Mouse (Mus musculus) intestine, embryonic 14.5 days (tissue): ENCODE results near the gene Tmsb10. TPM values are rescaled to one million over a fixed set of nuclear protein-coding genes. Genes with fewer than 3 reads are reported as not detected.
A peak's percentile ranks its signal among the peaks of the same experiment; 100 is the strongest.

Source experiments
- ATAC-seq: fragments of 200-750 bp; cut with Nextera tagmentation; replicated peaks from 2 replicates; pipeline ENCODE4 v1.8.0; 2017; ENCODE audit warnings: low read depth, moderate number of reproducible peaks, moderate TSS enrichment, moderate library complexity; ENCODE audit not compliant: low FRiP score, low TSS enrichment
- DNase-seq: peaks from one replicate; pipeline ENCODE4 v3.0.0-alpha.2; 2018; ENCODE audit warnings: low spot score
- H3K27ac ChIP-seq: fragments of 300-500 bp; sonication (generic); 2 replicates; pipeline ENCODE4 v1.5.1; 2014; ENCODE audit warnings: low read depth, mild to moderate bottlenecking, control low read depth
- H3K27me3 ChIP-seq: fragments of 300-500 bp; sonication (generic); replicated peaks from 2 replicates; pipeline ENCODE4 v1.6.1; 2014; ENCODE audit warnings: low read length, control low read depth; ENCODE audit not compliant: control insufficient read depth, insufficient read depth
- H3K36me3 ChIP-seq: fragments of 300-500 bp; sonication (generic); 2 replicates; pipeline ENCODE4 v1.6.1; 2014; ENCODE audit warnings: low read length, control low read depth; ENCODE audit not compliant: control insufficient read depth, insufficient read depth
- H3K4me1 ChIP-seq: fragments of 300-500 bp; sonication (generic); replicated peaks from 2 replicates; pipeline ENCODE4 v1.6.1; 2014; ENCODE audit warnings: low read length, control low read depth, mixed read lengths; ENCODE audit not compliant: control insufficient read depth, insufficient read depth
- H3K4me2 ChIP-seq: fragments of 300-500 bp; sonication (generic); 2 replicates; pipeline ENCODE4 v1.6.1; 2014; ENCODE audit warnings: low read length
- H3K4me3 ChIP-seq: fragments of 300-500 bp; sonication (generic); 2 replicates; pipeline ENCODE4 v1.5.1; 2014; ENCODE audit warnings: low read depth, low read length, control low read depth, mixed read lengths
- H3K9ac ChIP-seq: fragments of 300-500 bp; sonication (generic); 2 replicates; pipeline ENCODE4 v1.6.1; 2014; ENCODE audit warnings: mild to moderate bottlenecking, low read length
- H3K9me3 ChIP-seq: fragments of 300-500 bp; sonication (generic); 2 replicates; pipeline ENCODE4 v1.6.1; 2016; ENCODE audit warnings: low read length, control low read depth; ENCODE audit not compliant: control insufficient read depth
- WGBS: fragments of 180-500 bp; shearing (Covaris S2); extraction: QIAGEN DNeasy Blood & Tissue Kit; methylation state at CpG from one replicate; pipeline ENCODE4 v1.1.7; 2014; 5-methylcytosine and 5-hydroxymethylcytosine counted together
- polyA plus RNA-seq: library from polyadenylated mRNA; unstranded; fragments of >200 nt; fragmentation: Nextera tagmentation; extraction: Ambion mirVana; gene quantifications from 2 replicates; pipeline ENCODE4 v1.2.1, GENCODE M21; 2014

Tmsb10 gene
- polyA plus RNA-seq, 1 experiment from 2014 or later: 2,566 TPM

GRCm38 (mm10) chr6:72982506-72982905 is 24.0 kb upstream of the Tmsb10 start:
- Histone ChIP-seq H3K27ac (no peak overlapping the region), H3K4me1 (peaks cover 18% of the 10 kb centered on the region; the same call in 1 of the 2 replicates), H3K27me3 (no peaks in the 10 kb centered on the region), H3K4me3 (no peak overlapping the region), H3K36me3 (no peaks in the 10 kb centered on the region), H3K9me3 (no peaks in the 10 kb centered on the region), H3K9ac (no peak overlapping the region), H3K4me2 (no peak overlapping the region)
- no peak for DNase-seq
- WGBS: 86% methylated on average over 4 of the region's 4 CpGs
- no peak for ATAC-seq

GRCm38 (mm10) chr6:72981851-72982250 is 23.3 kb upstream of the Tmsb10 start:
- 56% methylated on average over 6 of the region's 6 CpGs for WGBS

GRCm38 (mm10) chr6:72981124-72981651 is 22.6 kb upstream of the Tmsb10 start:
- no peaks in the 10 kb centered on the region for H3K9me3 ChIP-seq
- H3K27me3 ChIP-seq: no peaks in the 10 kb centered on the region
- peak overlapping the region; percentile 64 for H3K27ac ChIP-seq
- no peak overlapping the region for H3K4me2 ChIP-seq
- DNase-seq (peak; percentile 67), ATAC-seq (peak; percentile 86)
- no peak overlapping the region for H3K4me3 ChIP-seq
- H3K4me1 ChIP-seq: peaks cover 18% of the 10 kb centered on the region; the same call in 1 of the 2 replicates
- H3K9ac ChIP-seq: no peak overlapping the region
- no peaks in the 10 kb centered on the region for H3K36me3 ChIP-seq
- 26% methylated on average over 9 of the region's 9 CpGs for WGBS

More at GRCm38 (mm10) chr6:72981851-72982250, 23.3 kb upstream of the Tmsb10 start:
- Histone ChIP-seq H3K4me2 (no peak overlapping the region), H3K36me3 (no peaks in the 10 kb centered on the region), H3K4me1 (peaks cover 18% of the 10 kb centered on the region; the same call in 1 of the 2 replicates), H3K27ac (peak overlapping the region; percentile 62), H3K4me3 (no peak overlapping the region), H3K9ac (no peak overlapping the region), H3K9me3 (no peaks in the 10 kb centered on the region), H3K27me3 (no peaks in the 10 kb centered on the region)
- ATAC-seq (no peak), DNase-seq (no peak)

- Histone ChIP-seq H3K27ac (no peak overlapping the region), H3K4me2 (no peak overlapping the region), H3K4me1 (peaks cover 14% of the 10 kb centered on the region; the same call in 1 of the 2 replicates), H3K27me3 (no peaks in the 10 kb centered on the region), H3K9ac (no peak overlapping the region), H3K9me3 (no peaks in the 10 kb centered on the region), H3K4me3 (no peak overlapping the region), H3K36me3 (no peaks in the 10 kb centered on the region)
- 88% methylated on average over 2 of the region's 2 CpGs for WGBS
- DNase-seq (no peak), ATAC-seq (no peak)
Observed at GRCm38 (mm10) chr6:72976866-72977265, 18.3 kb upstream of the Tmsb10 start.

- DNase-seq (no peak), ATAC-seq (no peak)
- Histone ChIP-seq H3K27me3 (no peaks in the 10 kb centered on the region), H3K9me3 (no peaks in the 10 kb centered on the region), H3K4me1 (no peaks in the 10 kb centered on the region), H3K4me3 (no peak overlapping the region), H3K4me2 (no peak overlapping the region), H3K9ac (no peak overlapping the region), H3K36me3 (no peaks in the 10 kb centered on the region), H3K27ac (no peak overlapping the region)
- 72% methylated on average over 3 of the region's 3 CpGs for WGBS
Observed at GRCm38 (mm10) chr6:72971074-72971473, 12.5 kb upstream of the Tmsb10 start.

GRCm38 (mm10) chr6:72969787-72970186 is 11.2 kb upstream of the Tmsb10 start:
- H3K9me3 ChIP-seq: no peaks in the 10 kb centered on the region
- no peak overlapping the region for H3K4me3 ChIP-seq
- H3K27ac ChIP-seq: no peak overlapping the region
- WGBS: 81% methylated on average over 3 of the region's 3 CpGs
- no peaks in the 10 kb centered on the region for H3K27me3 ChIP-seq
- no peak overlapping the region for H3K9ac ChIP-seq
- DNase-seq (no peak), ATAC-seq (no peak)
- H3K4me1 ChIP-seq: no peaks in the 10 kb centered on the region
- H3K36me3 ChIP-seq: no peaks in the 10 kb centered on the region
- H3K4me2 ChIP-seq: no peak overlapping the region

- H3K4me2 ChIP-seq: no peak overlapping the region
- ATAC-seq (no peak), DNase-seq (no peak)
- no peak overlapping the region for H3K4me3 ChIP-seq
- no peak overlapping the region for H3K27ac ChIP-seq
- no peaks in the 10 kb centered on the region for H3K9me3 ChIP-seq
- no peaks in the 10 kb centered on the region for H3K27me3 ChIP-seq
- peaks cover 8% of the 10 kb centered on the region; the same call in 1 of the 2 replicates for H3K4me1 ChIP-seq
- 86% methylated on average over 6 of the region's 6 CpGs for WGBS
- H3K36me3 ChIP-seq: no peaks in the 10 kb centered on the region
- no peak overlapping the region for H3K9ac ChIP-seq
Observed at GRCm38 (mm10) chr6:72965199-72965598, 6.7 kb upstream of the Tmsb10 start.

GRCm38 (mm10) chr6:72962281-72962741 is 3.8 kb upstream of the Tmsb10 start:
- Histone ChIP-seq H3K27ac (peak overlapping the region; percentile 39; the same call in 1 of the 2 replicates), H3K4me3 (no peak overlapping the region), H3K4me2 (no peak overlapping the region), H3K9me3 (no peaks in the 10 kb centered on the region), H3K4me1 (peaks cover 12% of the 10 kb centered on the region), H3K36me3 (no peaks in the 10 kb centered on the region), H3K9ac (no peak overlapping the region), H3K27me3 (no peaks in the 10 kb centered on the region)
- DNase-seq: no peak
- WGBS: 32% methylated on average over 7 of the region's 7 CpGs
- no peak for ATAC-seq

- peak; percentile 26; the same call in 1 of the 2 replicates for ATAC-seq
- 63% methylated on average over 9 of the region's 9 CpGs for WGBS
- H3K4me2 ChIP-seq: no peak overlapping the region
Observed at GRCm38 (mm10) chr6:72961603-72962002, 3.1 kb upstream of the Tmsb10 start.

More at GRCm38 (mm10) chr6:72961603-72962002, 3.1 kb upstream of the Tmsb10 start:
- Histone ChIP-seq H3K27me3 (no peaks in the 10 kb centered on the region), H3K4me3 (no peak overlapping the region), H3K9me3 (no peaks in the 10 kb centered on the region), H3K27ac (peak overlapping the region; percentile 51; the same call in 1 of the 2 replicates), H3K4me1 (peaks cover 12% of the 10 kb centered on the region), H3K9ac (no peak overlapping the region), H3K36me3 (no peaks in the 10 kb centered on the region)
- DNase-seq: peak; percentile 66
